Mouse (Mus musculus) small intestine, adult 2 months (tissue): ENCODE measurements around the gene Rufy1.

Experiments used
- CTCF ChIP-seq: fragments of 200-500 bp; IDR thresholded peaks from 2 replicates; pipeline ENCODE4 v1.5.1; 2012; ENCODE audit warnings: low read depth, mild to moderate bottlenecking, control low read depth, inconsistent platforms, low read length, moderate library complexity, mixed read lengths; ENCODE audit not compliant: insufficient replicate concordance, insufficient read length; ENCODE audit errors: extremely low read depth
- POLR2A ChIP-seq: fragments of 200-500 bp; IDR thresholded peaks from 2 replicates; pipeline ENCODE4 v1.6.1; 2012; ENCODE audit warnings: low read depth, mild to moderate bottlenecking, control low read depth, inconsistent platforms, low read length, moderate library complexity

GRCm38 (mm10) chr11:50476971-50477370 lies 46.0 kb upstream of the Rufy1 start:
- no peak for TF ChIP-seq POLR2A
- no peak for TF ChIP-seq CTCF
